Mouse (Mus musculus) Patski (cell line): ENCODE measurements at regions not wholly inside any gene's neighbourhood (a gene's known extent, or its start where the extent isn't known, plus 50 kb on each side); places are given as distances from the start of the nearest gene placed in this dataset.

Source experiments
- ATAC-seq: fragments of 100-300 bp; one replicate; pipeline ENCODE4 v1.8.0; 2021
- CTCF ChIA-PET: fragments of 350-600 bp; sonication (Branson Sonifier 250); formaldehyde crosslinking; loops from one replicate; lab custom pipeline; 2022; ENCODE audit warnings: inconsistent platforms; lab: Charles Lee
- POLR2A ChIA-PET: fragments of 350-600 bp; sonication (Branson Sonifier 250); formaldehyde crosslinking; loops from one replicate; lab custom pipeline; 2022; ENCODE audit warnings: antibody characterized with exemption, inconsistent platforms; lab: Charles Lee
- DNase-seq: peaks from one replicate; pipeline ENCODE4 v3.0.0-alpha.2; 2011; ENCODE audit warnings: low read depth, low spot score
- H3K27me3 ChIP-seq: fragments of 371-371 bp; one replicate; pipeline ENCODE4 v1.5.1; 2021
- CTCF ChIP-seq: fragments of 100-300 bp; IDR thresholded peaks from one replicate; pipeline ENCODE4 v1.5.1; 2021
- in situ Hi-C: fragments of 300-500 bp; cut with MboI; formaldehyde crosslinking; loops from 3 replicates; pipeline ENCODE4 v1.11.1; 2018; ENCODE audit warnings: low pct_unique_long_range_greater_than_20kb, mixed read lengths

DNA sequence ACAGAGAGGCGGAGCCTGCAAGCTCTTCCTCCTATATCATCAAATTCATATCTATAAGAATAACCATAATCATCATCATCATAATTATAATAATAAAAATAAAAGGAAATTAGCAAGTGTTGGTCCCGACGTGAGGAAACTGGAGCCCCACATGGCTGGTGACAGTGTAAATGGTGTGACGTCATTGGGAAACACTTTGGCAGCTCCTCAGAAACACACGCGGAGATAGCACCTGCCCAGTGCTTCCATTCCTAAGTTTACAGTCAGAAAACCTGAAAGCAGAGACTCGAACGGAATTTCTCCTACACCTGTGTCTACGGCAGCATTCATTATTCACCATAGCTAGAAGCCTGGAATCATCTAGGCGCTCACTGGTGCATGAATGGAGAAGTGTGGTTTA is 115.2 kb upstream of the 1700012A03Rik start:
- no peak for TF ChIP-seq CTCF
- DNase-seq (no peak), ATAC-seq (no peak)
- CTCF ChIA-PET, result interaction anchor here (1.0 kb wide), 1 partner anchor 656 kb away, joined by 3 read pairs; no protein-coding TSS in a partner anchor
- POLR2A ChIA-PET, result no interaction called here
- in situ Hi-C loops, result loop anchor here (5.0 kb wide), 2 partner anchors 382 to 657 kb away; no protein-coding TSS in a partner anchor
- H3K27me3 ChIP-seq, result no peaks in the 10 kb centered on the region

DNA sequence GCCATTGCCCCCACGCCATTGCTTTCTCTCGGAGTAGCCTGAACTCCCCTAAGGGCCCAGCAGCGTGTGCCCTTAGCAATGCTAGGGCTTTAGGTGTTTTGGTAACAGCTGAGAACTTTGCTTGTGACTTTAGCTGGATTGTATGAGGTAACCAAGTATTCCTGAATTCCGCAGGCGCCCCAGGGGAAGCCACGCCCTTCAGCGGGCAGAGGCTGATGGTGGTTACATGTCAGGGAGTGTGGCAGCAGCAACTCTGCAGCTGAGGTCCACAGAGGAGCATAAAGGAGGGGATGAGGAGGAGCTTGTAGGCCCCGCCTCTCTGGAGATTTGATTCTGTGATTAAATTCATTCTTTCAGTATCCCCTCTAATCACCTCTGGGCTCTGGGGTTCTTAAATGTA is 116.1 kb upstream of the 1700012A03Rik start:
- DNase-seq, result no peak
- no peaks in the 10 kb centered on the region for H3K27me3 ChIP-seq
- CTCF ChIA-PET, result no interaction called here
- POLR2A ChIA-PET, result no interaction called here
- ATAC-seq, result no peak
- in situ Hi-C loops, result no loop called here
- no peak for TF ChIP-seq CTCF

DNA sequence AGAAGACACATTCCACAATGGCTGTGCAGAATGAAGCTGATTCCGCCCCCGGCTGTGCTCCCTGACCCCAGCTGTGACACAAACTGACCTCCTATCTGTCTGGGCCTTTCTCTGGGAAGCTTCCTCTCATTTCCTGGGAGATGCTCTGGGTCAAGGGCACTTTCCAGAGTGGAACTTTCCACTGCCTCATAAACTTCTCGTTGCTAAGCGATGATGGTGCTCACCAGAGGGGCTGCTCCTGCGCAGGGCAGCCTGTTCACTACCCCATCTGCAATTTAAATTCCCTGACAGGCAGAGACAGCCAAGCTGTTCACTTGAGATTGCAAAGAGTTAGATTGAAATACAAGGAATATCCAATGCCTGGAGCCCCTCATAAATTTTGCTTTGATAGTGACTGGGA is 116.7 kb upstream of the 1700012A03Rik start:
- POLR2A ChIA-PET, result no interaction called here

DNA sequence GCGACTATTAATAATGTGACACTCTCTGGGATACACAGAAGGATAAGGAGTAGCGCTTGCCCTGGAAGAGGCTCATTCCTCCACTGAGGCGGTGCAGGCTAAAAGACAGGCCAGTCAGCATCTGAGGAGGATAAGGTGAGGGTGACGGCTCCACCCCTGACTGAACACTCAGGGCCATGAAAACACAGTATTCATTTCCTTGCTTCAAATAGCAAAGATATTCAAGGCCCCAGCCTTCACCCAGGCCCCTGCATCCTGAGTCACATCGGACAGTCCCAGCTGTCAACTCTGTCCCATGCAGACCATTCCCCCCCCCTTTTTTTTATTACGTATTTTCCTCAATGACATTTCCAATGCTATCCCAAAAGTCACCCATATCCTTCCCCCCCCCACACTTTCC is 118.9 kb upstream of the 1700012A03Rik start:
- in situ Hi-C loops, result no loop called here
- H3K27me3 ChIP-seq, result no peaks in the 10 kb centered on the region
- no peak for DNase-seq
- ATAC-seq, result no peak
- TF ChIP-seq CTCF, result no peak
- ChIA-PET CTCF (no interaction called here), POLR2A (interaction anchor here (0.5 kb wide), 1 partner anchor 656 kb away, joined by 3 read pairs; no protein-coding TSS in a partner anchor)

More for the DNA sequence above, 116.7 kb upstream of the 1700012A03Rik start:
- in situ Hi-C loops, result no loop called here
- H3K27me3 ChIP-seq, result no peaks in the 10 kb centered on the region
- TF ChIP-seq CTCF, result no peak
- CTCF ChIA-PET, result no interaction called here
- no peak for ATAC-seq
- DNase-seq, result no peak

DNA sequence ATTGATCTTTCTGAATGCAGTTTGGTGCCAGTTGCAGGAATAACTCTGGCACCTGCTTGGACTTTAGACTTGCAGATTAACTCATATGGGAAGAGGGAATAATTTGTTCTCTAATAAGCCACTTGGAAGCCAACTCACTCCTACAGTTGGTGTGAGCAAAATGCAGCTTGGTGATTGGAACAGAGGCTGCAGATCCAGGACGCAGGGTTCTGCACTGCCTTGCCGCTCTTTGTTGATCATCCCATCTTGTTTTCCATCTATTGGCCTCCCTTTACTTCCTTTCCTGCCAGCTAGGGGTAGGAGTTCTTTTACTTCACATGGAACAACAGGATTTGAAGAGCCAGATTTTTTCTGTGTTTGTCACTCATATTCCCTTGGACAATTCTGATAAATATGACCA is 120.9 kb upstream of the 1700012A03Rik start:
- no peaks in the 10 kb centered on the region for H3K27me3 ChIP-seq
- DNase-seq (no peak), ATAC-seq (no peak)
- ChIA-PET POLR2A (no interaction called here), CTCF (no interaction called here)
- in situ Hi-C loops, result no loop called here
- no peak for TF ChIP-seq CTCF

DNA sequence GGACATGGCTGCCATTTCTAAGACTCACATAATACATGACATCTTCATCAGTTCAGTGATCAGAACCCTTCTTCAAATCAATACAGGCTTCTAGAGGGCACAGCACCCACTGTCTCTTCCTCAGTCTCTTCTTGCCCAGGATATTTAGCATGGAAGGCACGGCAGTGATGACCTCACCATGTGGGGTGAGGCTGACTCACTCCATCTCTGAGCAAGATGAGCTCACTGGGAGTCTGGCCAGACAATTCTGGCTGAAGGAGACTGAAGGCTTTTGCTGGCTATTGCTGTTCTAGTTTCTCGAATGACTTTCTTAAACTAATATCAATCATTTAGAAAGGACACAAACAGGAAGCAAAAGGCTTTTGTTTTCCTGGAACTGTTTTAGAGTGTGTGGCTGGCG is 122.9 kb upstream of the 1700012A03Rik start:
- CTCF ChIA-PET, result no interaction called here
- DNase-seq (peak; percentile 24), ATAC-seq (peak; percentile 76)
- peaks cover 4% of the 10 kb centered on the region for H3K27me3 ChIP-seq
- POLR2A ChIA-PET, result no interaction called here
- in situ Hi-C loops, result no loop called here
- no peak for TF ChIP-seq CTCF

DNA sequence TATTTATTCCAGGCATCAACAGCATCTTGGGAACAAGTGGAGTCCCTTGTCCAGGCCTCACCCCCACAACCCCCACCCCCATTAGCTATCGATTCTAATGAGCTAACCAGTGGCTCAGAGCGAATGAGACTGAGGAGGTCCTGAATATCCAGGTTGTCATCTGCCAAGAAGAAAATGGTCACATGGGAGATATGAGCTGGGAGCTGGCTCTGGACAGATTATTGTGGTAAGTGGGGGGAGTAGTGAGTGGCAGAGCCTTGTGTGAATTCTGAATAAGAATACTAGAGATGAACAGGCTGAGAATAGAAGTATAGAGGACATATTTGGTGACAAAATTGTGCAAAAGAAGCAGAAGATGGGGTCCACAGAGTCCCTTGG is 125.4 kb upstream of the 1700012A03Rik start:
- peaks cover 4% of the 10 kb centered on the region for H3K27me3 ChIP-seq
- no peak for DNase-seq
- no peak for ATAC-seq
- POLR2A ChIA-PET, result interaction anchor here (0.7 kb wide), 1 partner anchor 1198 kb away, joined by 5 read pairs; no protein-coding TSS in a partner anchor
- CTCF ChIA-PET, result interaction anchor here (1.5 kb wide), 1 partner anchor 13 kb away, joined by 5 read pairs; no protein-coding TSS in a partner anchor
- in situ Hi-C loops, result no loop called here
- TF ChIP-seq CTCF, result no peak

DNA sequence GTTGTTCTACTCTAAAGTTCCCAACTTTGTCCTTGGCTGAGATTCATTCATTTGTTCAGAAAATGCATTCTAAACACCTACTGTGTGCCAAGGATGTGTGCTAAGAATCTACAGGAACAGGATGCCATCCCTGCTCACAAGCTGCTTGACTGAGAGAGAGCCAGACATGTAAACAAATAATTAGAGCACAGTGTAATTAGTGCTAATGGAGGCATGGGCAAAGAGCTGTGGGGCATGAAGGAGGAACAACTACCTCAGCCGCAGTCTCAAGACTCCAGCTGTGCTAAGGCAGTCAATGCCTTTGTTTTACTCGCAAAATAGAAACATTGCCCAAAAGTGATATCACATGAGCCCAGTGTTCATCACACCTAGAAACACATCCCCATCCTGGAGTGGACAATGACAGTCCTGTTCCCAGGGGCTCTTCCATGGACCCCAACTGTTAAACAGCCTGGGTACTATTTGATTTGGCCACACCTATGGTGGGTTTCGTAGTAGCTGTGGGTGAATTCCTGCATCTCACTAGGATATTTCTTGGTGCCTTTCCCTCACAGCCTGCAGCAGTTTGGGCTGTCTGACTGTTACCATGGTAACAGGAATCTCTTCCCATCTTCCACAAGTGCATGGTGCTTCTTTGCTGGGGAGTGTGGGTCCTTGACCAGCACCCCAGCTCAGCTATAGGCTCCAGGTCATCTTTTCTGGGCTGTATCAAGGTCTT is 125.9 kb upstream of the 1700012A03Rik start:
- POLR2A ChIA-PET, result interaction anchor here (0.7 kb wide), 1 partner anchor 1199 kb away, joined by 5 read pairs; no protein-coding TSS in a partner anchor

DNA sequence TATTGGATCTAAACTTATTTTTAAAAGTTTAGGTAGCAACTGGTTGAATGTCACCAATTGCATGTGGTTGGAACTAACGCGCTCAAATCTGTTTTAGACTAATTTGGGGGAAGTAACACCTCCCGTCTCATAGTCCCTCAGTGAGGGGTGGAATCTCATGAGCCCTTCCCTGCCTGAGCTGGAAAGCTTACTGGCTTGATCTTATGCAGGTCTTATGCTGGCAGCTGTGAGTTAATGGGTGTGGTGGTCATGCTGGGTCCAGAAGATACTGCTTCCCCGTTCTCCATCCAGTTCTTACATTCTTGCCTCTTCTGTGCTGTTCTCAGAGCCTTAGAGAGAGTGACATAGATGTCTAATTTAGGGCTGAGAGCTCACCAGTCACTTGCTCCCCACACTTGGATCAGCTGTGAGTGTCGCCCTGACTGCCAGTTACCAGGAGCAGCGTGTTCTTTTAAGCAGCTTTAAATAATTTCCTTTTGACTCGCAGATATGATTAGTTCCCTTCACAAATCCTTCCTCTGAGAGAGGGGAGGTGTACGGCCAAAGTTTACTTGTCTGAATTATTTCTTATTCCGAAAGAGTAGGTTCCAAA is 128.4 kb upstream of the 1700012A03Rik start:
- POLR2A ChIA-PET, result no interaction called here
- CTCF ChIA-PET, result no interaction called here
- in situ Hi-C loops, result no loop called here
- no peak for ATAC-seq
- H3K27me3 ChIP-seq, result peaks cover 13% of the 10 kb centered on the region
- DNase-seq, result no peak
- TF ChIP-seq CTCF, result no peak

More for the DNA sequence above, 125.9 kb upstream of the 1700012A03Rik start:
- ATAC-seq (no peak), DNase-seq (no peak)
- CTCF ChIA-PET, result no interaction called here
- no peak for TF ChIP-seq CTCF
- peaks cover 4% of the 10 kb centered on the region for H3K27me3 ChIP-seq
- in situ Hi-C loops, result no loop called here

DNA sequence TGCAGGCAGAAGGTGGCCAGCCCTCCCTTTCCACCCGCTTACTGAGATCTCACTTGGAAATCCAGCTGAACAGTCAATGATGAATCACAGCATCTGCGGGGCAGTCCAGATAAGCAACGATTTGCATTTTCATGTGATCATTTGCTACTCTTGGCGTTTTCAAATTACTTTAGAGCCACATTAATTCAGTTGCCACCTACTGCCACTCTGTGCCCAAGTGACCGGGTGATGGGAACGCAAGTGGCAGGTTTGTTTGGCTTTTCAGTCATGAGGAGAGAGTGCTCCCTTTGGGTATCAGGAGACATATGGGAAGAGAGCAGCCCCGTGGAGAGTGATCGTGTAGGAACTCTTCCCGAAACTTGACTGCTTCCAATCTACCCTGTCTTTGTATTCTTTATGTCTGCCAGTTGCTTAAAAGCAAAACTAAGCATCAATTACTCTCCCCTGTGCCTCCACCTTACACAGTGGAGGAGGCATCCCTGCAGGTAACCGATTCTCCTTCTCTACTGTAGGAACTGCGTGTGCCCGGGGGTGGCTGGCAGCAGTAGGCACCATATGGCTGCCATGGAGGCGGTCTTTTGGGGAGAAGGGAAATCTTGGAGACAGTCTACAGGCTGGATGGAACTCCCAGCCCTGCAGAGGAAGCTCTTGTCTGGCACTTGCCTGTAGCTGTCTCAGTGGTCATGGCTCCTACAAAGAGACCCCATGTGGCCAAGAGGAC is 132.5 kb upstream of the 1700012A03Rik start:
- no peak for DNase-seq
- TF ChIP-seq CTCF, result no peak
- H3K27me3 ChIP-seq, result peaks cover 13% of the 10 kb centered on the region
- CTCF ChIA-PET, result no interaction called here
- in situ Hi-C loops, result no loop called here
- POLR2A ChIA-PET, result interaction anchor here (0.7 kb wide), 1 partner anchor 61 kb away, joined by 3 read pairs; no protein-coding TSS in a partner anchor
- ATAC-seq, result no peak
